Mouse (Mus musculus): Measurements from ENCODE around the gene Ciita. TPM values are rescaled to one million over a fixed set of nuclear protein-coding genes. Genes with fewer than 3 reads are reported as not detected.

The Ciita gene
- polyA plus RNA-seq, 1 experiment from 2014 or later, result 0.16 TPM

DNA sequence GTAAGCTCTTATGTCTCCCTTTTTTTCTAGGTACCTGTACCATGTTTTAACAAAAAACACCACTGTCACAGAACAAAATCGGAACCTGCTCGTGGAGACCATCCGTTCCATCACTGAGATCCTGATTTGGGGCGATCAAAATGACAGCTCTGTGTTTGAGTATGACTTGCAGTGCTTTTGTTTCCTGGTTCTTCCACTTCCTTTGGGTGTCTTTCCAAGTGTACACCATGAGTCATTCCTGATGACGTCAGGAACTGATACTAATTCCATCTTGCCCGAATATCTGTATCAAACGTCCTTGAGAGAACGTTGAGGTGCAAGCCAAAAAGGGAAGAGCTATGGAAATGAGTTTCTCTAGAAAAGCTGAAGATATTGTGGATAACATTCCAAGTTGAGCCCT lies 80.1 kb downstream of the Ciita start:
- Histone ChIP-seq H3K4me2 (no peak overlapping the region), H3K27ac (replicated peaks) (no peak overlapping the region), H3K27me3 (no peaks in the 10 kb centered on the region), H3K4me3 (replicated peaks) (no peak overlapping the region), H3K9ac (no peak overlapping the region), H3K4me1 (replicated peaks) (no peaks in the 10 kb centered on the region), H3K36me3 (replicated peaks) (peaks cover 7% of the 10 kb centered on the region; the same call in 1 of the 2 replicates), H3K9me3 (replicated peaks) (no peaks in the 10 kb centered on the region)
- WGBS (ENCODE audit: insufficient replicate concordance), result 78% methylated on average over 8 of the region's 8 CpGs
- no peak for ATAC-seq (ENCODE audit: insufficient read depth)

DNA sequence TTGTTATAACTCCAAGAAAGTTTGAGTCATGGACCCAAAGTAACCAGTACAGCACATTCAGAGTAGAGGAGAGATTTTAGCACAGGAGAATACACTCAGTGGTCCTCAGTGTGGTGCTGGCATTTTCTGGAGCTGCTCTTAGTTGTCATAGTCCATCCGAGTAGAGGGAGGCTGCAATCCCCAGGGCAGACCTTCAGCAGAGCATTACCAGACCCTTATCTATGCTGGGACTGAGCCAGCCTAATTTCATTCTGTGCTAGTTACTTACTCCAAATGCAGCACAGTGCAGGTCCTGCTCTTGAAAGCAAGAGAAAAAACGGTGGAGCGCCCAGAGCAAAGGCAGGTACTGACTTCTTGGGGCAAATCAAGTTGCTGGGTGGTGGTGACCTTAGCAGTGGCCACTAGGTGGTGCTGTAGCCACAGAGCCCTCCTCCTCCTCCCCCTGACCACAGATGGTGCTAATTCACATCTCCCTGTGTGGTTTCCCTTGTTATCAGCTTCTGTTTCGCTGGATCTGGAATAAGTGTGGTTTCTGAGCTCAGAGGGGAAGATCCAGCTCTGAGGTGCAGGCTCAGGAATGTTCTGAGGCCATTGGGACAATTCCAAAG lies 85.5 kb downstream of the Ciita start:
- H3K36me3 ChIP-seq (replicated peaks), result peaks cover 7% of the 10 kb centered on the region; the same call in 1 of the 2 replicates
- H3K9ac ChIP-seq, result no peak overlapping the region
- no peak overlapping the region for H3K4me3 ChIP-seq (replicated peaks)
- 0 out of 2 replicates have a peak, but pooled peaks cover 2% of the 10 kb centered on the region for H3K4me1 ChIP-seq (replicated peaks)
- no peak overlapping the region for H3K4me2 ChIP-seq
- 34% methylated on average over 4 of the region's 4 CpGs for WGBS (ENCODE audit: insufficient replicate concordance)
- H3K27ac ChIP-seq (replicated peaks), result no peak overlapping the region
- no peaks in the 10 kb centered on the region for H3K9me3 ChIP-seq (replicated peaks)
- H3K27me3 ChIP-seq, result no peaks in the 10 kb centered on the region
- ATAC-seq (ENCODE audit: insufficient read depth), result no peak

DNA sequence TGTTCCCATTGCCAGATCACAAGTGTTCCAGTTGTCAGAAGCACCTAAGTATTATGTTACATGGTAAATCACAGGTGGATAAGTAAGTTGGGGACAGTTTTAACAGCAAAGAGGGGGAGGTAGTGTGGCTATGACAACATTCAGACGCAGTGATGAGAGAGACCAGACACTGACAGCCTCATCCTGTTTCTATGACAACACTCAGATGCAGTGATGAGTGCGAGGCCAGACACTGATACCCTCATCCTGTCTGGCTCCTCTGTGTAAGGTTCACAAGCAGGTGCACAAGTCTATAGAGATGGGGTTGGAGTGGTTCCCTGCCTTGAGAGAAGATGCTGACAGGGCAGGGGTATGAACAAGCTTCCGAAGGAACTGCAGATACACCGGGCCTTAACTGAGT lies 87.3 kb downstream of the Ciita start:
- H3K4me3 ChIP-seq (replicated peaks), result no peak overlapping the region
- ATAC-seq (ENCODE audit: insufficient read depth), result no peak
- H3K36me3 ChIP-seq (replicated peaks), result peaks cover 3% of the 10 kb centered on the region; the same call in 1 of the 2 replicates
- no peaks in the 10 kb centered on the region for H3K27me3 ChIP-seq
- no peaks in the 10 kb centered on the region for H3K9me3 ChIP-seq (replicated peaks)
- H3K9ac ChIP-seq, result no peak overlapping the region
- 66% methylated on average over 4 of the region's 4 CpGs for WGBS (ENCODE audit: insufficient replicate concordance)
- 0 out of 2 replicates have a peak, but pooled peaks cover 2% of the 10 kb centered on the region for H3K4me1 ChIP-seq (replicated peaks)
- no peak overlapping the region for H3K4me2 ChIP-seq
- H3K27ac ChIP-seq (replicated peaks), result no peak overlapping the region

GRCm38 (mm10) chr16:10569809-10570395 lies 90.0 kb downstream of the Ciita start:
- Histone ChIP-seq H3K9me3 (replicated peaks) (no peaks in the 10 kb centered on the region), H3K36me3 (replicated peaks) (peaks cover 14% of the 10 kb centered on the region), H3K4me3 (replicated peaks) (no peak overlapping the region), H3K4me1 (replicated peaks) (0 out of 2 replicates have a peak, but pooled peaks cover 2% of the 10 kb centered on the region), H3K27me3 (no peaks in the 10 kb centered on the region), H3K4me2 (no peak overlapping the region), H3K9ac (no peak overlapping the region), H3K27ac (replicated peaks) (no peak overlapping the region)
- WGBS (ENCODE audit: insufficient replicate concordance), result 47% methylated on average over 5 of the region's 5 CpGs
- no peak for ATAC-seq (ENCODE audit: insufficient read depth)

DNA sequence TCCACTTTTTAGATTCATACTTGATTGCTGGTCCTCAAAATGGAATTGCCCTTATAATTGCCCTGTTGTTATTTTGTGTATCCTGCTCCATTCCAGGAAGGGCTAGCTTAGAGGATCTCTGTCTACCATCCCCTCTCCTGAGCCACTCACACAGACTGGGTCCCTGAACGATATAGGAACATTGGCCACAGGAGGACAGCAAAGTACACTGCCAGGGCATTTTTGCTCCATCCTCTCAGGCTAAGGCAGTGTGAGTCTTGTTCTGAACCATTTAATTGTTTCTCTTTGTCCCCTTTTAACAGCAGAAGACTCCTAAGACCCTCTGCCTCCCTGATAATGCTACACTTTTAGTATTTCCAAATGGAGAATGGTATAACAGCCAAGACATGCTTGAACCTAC lies 90.8 kb downstream of the Ciita start:
- Histone ChIP-seq H3K27ac (replicated peaks) (no peak overlapping the region), H3K4me3 (replicated peaks) (no peak overlapping the region), H3K4me1 (replicated peaks) (0 out of 2 replicates have a peak, but pooled peaks cover 3% of the 10 kb centered on the region), H3K27me3 (no peaks in the 10 kb centered on the region), H3K36me3 (replicated peaks) (peaks cover 14% of the 10 kb centered on the region), H3K9ac (no peak overlapping the region), H3K4me2 (no peak overlapping the region), H3K9me3 (replicated peaks) (no peaks in the 10 kb centered on the region)
- WGBS (ENCODE audit: insufficient replicate concordance), result 63% methylated on average over 1 of the region's 1 CpGs
- no peak for ATAC-seq (ENCODE audit: insufficient read depth)

DNA sequence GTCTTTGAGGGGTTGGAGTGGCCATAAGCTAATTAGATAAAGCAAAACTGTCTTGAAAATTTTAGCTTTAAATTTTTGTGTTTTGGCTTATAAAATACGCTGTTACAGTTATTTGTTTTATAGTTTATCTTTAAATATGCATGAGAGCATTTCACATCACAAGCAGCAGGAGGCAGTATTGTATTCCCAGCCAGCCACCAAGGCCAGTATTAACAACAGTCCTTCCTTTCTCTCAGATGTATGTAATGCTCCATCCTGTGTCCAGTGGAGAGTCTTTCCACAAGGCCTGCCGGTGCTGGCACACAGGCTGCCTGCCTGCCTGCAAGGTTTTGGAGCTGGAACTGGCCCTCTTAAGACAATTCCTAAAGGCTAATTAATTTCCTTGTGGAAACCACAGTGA lies 92.0 kb downstream of the Ciita start:
- Histone ChIP-seq H3K27ac (replicated peaks) (no peak overlapping the region), H3K4me2 (no peak overlapping the region), H3K4me3 (replicated peaks) (no peak overlapping the region), H3K9me3 (replicated peaks) (no peaks in the 10 kb centered on the region), H3K36me3 (replicated peaks) (peaks cover 14% of the 10 kb centered on the region), H3K27me3 (no peaks in the 10 kb centered on the region), H3K4me1 (replicated peaks) (0 out of 2 replicates have a peak, but pooled peaks cover 4% of the 10 kb centered on the region), H3K9ac (no peak overlapping the region)
- no peak for ATAC-seq (ENCODE audit: insufficient read depth)
- WGBS (ENCODE audit: insufficient replicate concordance), result 42% methylated on average over 2 of the region's 2 CpGs

- Histone ChIP-seq H3K4me1 (replicated peaks) (0 out of 2 replicates have a peak, but pooled peaks cover 4% of the 10 kb centered on the region), H3K4me3 (replicated peaks) (no peak overlapping the region), H3K27me3 (no peaks in the 10 kb centered on the region), H3K27ac (replicated peaks) (no peak overlapping the region), H3K36me3 (replicated peaks) (peaks cover 25% of the 10 kb centered on the region), H3K9ac (no peak overlapping the region), H3K9me3 (replicated peaks) (no peaks in the 10 kb centered on the region), H3K4me2 (no peak overlapping the region)
- WGBS (ENCODE audit: insufficient replicate concordance), result 56% methylated on average over 2 of the region's 2 CpGs
- ATAC-seq (ENCODE audit: insufficient read depth), result no peak
Observed at GRCm38 (mm10) chr16:10574936-10575335, 95.1 kb downstream of the Ciita start.

DNA sequence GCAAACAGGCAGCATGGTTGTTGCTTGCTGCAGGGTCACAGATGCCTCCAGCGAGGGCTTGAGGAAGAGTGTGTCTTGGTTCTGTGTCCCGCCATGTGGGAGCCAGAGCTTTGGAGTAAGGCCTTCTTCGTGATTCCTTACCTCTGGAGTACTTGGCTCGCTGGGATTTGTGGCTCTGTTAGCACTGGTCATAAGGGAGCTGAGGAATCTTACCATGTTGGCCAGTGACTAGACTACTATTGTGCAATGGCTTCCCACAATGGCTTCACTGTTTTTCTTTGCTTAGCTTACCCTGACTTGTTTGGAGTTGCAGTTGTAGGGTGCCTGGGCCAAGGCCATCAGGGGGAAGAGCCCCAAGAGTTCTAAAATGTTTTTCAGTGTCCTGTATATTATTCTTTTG lies 96.1 kb downstream of the Ciita start:
- H3K4me1 ChIP-seq (replicated peaks), result 0 out of 2 replicates have a peak, but pooled peaks cover 4% of the 10 kb centered on the region
- H3K4me2 ChIP-seq, result no peak overlapping the region
- no peak overlapping the region for H3K4me3 ChIP-seq (replicated peaks)
- H3K36me3 ChIP-seq (replicated peaks), result peaks cover 32% of the 10 kb centered on the region
- H3K9me3 ChIP-seq (replicated peaks), result no peaks in the 10 kb centered on the region
- H3K9ac ChIP-seq, result no peak overlapping the region
- no peak overlapping the region for H3K27ac ChIP-seq (replicated peaks)
- no peaks in the 10 kb centered on the region for H3K27me3 ChIP-seq
- no peak for ATAC-seq (ENCODE audit: insufficient read depth)
- WGBS (ENCODE audit: insufficient replicate concordance), result 67% methylated on average over 4 of the region's 4 CpGs

DNA sequence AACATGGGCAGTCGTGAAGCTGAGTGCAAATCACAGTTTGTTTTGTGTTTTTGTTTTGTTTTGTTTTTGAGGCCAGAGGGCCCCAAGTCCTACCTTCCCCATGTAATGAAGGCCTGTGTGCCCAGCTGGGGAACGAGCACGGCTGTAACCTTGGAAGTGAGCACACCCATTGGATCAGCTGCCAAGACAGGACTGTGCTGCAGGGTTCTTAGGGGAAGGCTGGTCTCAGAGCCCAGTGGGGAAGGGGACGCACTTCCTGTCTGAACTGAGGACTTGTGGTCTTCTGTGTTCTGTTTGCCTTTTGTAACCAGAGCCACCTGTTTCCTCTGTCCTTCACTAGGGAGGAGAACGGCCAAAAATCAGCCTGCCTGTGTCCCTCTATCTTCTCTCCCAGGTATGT lies 97.7 kb downstream of the Ciita start:
- Histone ChIP-seq H3K9ac (no peak overlapping the region), H3K36me3 (replicated peaks) (peaks cover 32% of the 10 kb centered on the region), H3K4me1 (replicated peaks) (0 out of 2 replicates have a peak, but pooled peaks cover 4% of the 10 kb centered on the region), H3K27ac (replicated peaks) (no peak overlapping the region), H3K27me3 (no peaks in the 10 kb centered on the region), H3K9me3 (replicated peaks) (no peaks in the 10 kb centered on the region), H3K4me2 (no peak overlapping the region), H3K4me3 (replicated peaks) (no peak overlapping the region)
- ATAC-seq (ENCODE audit: insufficient read depth), result no peak
- WGBS (ENCODE audit: insufficient replicate concordance), result 44% methylated on average over 5 of the region's 5 CpGs
